Mouse (Mus musculus) gastrocnemius, postnatal 14 days (tissue): ENCODE measurements around the gene Uso1. TPM values are rescaled to one million over a fixed set of nuclear protein-coding genes. Genes with fewer than 3 reads are reported as not detected.
A peak's percentile ranks its signal among the peaks of the same experiment; 100 is the strongest.
"Not testable (repeated sequence)": the region's sequence is repeated elsewhere in the genome, so short reads cannot be mapped to it uniquely, and the experiment has no call there.

ENCODE experiments used
- DNase-seq: peaks from one replicate; pipeline ENCODE4 v3.0.0; 2021; ENCODE audit warnings: mixed read lengths
- intact Hi-C: fragments of 180-260 bp; cut with DNase I; formaldehyde crosslinking; loops from one replicate; pipeline ENCODE4 v1.15.1; 2025; ENCODE audit warnings: low total_unique reads
- total RNA-seq, 2 experiments: library from RNA; stranded (reverse); gene quantifications; 2 replicates each; pipeline ENCODE4 v1.2.3; 2021

Uso1 gene
- total RNA-seq, 2 experiments from 2014 or later, result 53.9 to 61.5 TPM

- DNase-seq, result no peak
- intact Hi-C loops, result no loop called here
Measured at GRCm38 (mm10) chr5:92154861-92155260, 17.1 kb downstream of the Uso1 start.

DNA sequence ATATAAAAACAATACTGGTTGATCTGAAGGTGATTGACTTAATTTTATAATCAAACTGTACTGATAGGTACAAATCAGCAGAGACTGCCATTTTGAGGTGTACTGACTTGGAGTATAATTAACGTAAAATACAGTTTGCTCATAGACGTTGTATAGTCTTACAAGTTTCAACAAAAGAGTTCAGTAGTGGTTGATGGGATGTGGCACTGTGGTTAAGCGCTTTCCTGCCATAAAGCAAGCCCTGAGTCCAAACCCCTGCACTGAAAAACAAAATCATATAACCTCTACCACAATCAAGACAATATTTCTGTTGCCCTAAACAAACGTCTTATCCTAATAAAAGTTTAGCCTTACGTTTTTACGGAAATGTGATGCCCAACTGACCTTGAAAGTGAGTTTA is 28.2 kb downstream of the Uso1 start:
- no peak for DNase-seq
- intact Hi-C loops, result no loop called here

- intact Hi-C loops, result no loop called here
Measured at GRCm38 (mm10) chr5:92183071-92183830, 45.5 kb downstream of the Uso1 start.

DNA sequence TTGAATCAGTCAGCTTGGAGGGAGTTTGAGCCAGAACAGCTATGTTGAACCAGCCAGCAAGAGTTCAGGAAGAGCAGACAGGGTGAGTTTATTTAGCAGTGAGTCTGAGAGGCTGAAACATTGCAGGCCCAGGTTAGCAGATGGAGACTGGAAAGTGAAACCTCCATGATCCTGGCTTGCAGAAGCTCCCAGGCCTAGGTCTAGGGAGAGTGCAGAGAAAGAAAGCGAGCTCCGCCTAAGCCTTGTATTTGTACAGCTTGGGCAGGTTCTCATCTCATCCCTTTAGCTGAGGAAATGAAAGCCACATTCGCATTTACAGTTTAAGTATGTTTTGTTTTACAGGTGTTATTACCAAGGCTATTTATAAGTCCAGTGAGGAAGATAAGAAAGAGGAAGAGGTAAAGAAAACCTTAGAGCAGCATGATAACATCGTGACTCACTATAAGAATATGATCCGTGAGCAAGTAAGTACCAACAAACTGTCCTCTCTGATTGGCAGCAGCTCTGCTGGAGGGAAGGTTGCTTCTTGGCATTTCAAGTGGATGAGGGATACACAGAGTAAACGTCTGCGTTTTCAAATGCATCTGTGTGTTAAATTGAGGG is 51.2 kb downstream of the Uso1 start:
- no peak for DNase-seq
- intact Hi-C loops, result no loop called here

More at GRCm38 (mm10) chr5:92183071-92183830, 45.5 kb downstream of the Uso1 start:
- no peak for DNase-seq

DNA sequence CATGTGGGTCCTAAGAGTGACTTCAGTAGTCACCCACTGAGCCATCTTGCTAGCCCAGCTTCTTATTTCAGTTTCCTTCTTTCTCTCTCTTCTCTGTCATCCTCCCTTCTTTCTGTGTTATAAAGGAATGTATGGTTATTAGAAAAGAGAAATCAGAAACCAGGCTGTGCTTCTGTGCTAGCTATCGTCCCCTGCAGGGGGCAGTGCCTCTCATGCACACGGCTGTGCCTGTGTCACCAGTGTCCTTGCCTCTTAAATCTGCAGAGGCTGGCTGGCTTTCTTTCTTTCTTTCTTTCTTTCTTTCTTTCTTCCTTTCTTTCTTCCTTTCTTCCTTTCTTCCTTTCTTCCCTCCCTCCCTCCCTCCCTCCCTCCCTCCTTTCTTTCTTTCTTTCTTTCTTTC is 58.0 kb downstream of the Uso1 start:
- DNase-seq, result peak; percentile 28
- intact Hi-C loops, result not testable (repeated sequence)

GRCm38 (mm10) chr5:92196895-92197811 is 59.4 kb downstream of the Uso1 start:
- intact Hi-C loops, result no loop called here
- no peak for DNase-seq

DNA sequence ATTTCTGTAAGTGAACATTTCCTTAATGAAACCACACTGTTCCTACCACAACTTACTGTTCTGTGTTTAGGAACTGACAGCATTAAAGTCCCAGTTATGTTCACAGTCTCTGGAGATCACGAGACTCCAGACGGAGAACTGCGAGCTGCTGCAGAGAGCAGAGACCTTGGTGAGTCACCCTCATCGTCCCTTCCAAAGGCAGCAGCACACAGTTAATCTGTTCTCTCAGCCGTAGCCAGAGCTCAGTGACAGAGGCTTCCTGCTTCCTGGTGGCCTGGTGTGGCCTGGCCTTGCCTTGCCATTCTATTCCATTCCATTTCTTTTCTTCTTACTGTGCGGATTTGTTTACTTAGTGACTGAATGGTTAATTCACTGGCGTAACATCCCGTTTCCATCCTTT is 60.5 kb downstream of the Uso1 start:
- no peak for DNase-seq
- intact Hi-C loops, result no loop called here

DNA sequence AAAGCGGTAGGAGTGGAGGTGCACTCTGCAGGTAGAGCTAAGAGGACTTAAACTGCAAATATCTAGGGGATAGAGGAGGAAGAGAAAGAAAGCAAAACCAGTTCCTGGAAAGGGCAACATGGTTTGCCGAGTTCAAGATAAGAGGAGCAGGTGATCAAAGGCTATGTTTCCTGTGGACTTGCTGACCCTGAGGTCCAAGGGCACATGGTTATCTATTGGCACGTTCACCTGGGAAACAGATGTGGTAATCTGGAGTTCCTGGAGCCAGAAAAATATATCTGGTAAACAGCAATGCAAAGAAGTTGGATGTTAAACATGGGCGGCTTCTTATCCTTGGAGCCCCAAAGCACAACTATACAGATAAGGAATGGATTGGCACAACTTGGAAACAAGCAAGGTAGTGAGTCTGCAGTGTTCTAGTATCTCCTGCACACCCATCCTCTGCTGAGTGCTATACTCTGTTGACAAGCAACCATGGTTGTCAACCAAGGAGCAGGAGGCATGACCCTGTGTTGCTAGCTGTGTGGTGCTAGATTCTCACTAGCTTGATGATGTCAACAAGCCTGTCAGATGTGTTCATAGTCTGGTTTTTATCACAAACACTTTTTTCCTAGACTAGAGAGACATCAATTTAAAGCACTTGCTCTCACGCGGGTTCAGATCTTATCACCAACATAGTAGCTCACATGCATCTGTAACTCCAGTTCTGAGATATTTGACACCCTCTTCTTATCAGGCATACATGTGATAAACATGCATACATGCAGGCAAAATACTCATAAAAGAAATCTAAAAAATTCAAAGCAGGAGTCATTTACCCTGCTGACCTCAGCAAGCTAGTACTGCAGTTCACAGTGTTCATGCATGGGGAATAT is 66.7 kb downstream of the Uso1 start:
- intact Hi-C loops, result no loop called here
- no peak for DNase-seq

DNA sequence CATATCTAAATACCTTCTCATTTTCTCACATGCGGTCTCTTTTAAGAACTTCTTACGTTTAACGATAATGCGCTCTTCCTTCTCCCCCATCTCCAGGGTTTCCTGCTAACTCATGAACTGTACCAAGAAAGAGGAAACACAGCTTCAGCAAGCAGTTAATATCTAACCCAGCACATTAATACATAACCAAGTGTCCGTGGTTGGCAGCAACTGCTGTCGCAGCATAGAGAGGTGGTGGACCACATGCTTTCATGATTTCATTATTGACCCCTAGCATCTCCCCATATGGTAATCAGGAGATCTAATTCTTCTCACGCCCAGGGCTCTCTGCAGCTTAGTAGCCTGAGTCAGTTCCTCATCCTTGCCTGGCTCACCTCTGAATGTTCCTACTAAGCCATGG is 67.4 kb downstream of the Uso1 start:
- intact Hi-C loops, result no loop called here

DNA sequence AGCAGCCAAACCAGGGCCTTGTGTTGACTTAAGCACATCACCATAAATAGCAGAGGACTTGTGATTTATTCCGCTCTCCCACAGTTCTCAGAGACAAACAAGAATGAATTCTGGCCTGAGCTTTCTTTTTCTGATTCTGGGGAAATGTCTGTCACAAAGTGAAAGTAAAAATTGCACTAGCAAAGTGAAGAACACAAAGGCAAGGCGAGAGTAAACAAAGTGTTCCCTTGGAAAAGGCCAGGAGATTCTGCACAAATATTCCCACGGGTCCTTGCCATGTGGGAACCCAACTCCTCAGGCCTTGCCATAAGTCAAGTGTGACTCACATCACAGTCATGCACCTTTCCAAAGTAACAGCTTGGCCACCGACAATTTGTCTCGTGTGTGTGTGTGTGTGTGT is 68.0 kb downstream of the Uso1 start:
- intact Hi-C loops, result no loop called here
- no peak for DNase-seq

More for the DNA sequence above, 67.4 kb downstream of the Uso1 start:
- no peak for DNase-seq

DNA sequence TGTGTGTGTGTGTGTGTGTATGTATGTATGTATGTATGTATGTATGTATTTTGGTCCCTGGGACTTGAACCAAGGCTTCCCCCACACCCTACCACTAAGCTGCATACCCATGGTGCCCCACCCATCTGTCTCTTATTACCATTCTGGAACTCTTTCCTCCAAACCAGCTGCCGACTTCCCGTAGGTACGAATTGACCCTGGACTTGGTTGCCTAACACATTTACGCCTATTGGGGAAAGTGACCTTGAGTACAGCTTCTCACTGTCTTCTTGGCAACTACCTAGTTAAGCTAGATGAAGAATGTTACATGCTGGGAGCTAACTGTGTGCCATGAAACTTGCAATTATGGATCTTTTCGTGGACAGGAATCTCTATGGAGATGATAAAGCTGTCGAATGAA is 68.4 kb downstream of the Uso1 start:
- no peak for DNase-seq
- intact Hi-C loops, result no loop called here

GRCm38 (mm10) chr5:92210205-92210604 is 72.5 kb downstream of the Uso1 start:
- no peak for DNase-seq
- intact Hi-C loops, result no loop called here

DNA sequence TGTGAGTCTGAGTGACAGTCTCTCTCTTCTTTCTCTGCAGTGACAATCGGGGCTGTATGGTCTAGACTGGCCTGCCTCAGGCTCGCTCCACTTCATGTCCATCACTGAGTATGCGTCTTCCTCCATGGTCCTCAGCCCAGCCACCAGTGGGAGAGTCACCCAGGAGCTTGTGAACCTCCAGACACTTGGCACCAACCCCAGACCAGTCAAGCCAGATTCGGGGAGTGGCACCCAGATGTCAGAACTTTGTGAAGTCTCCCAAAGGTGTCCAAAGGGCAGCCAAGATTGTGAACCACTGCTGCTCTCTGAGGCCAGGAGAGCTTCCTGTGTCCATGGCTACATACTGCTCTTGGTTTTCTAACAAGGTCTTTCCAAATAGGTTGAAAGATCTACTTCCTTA is 74.5 kb downstream of the Uso1 start:
- intact Hi-C loops, result no loop called here
- DNase-seq, result no peak

DNA sequence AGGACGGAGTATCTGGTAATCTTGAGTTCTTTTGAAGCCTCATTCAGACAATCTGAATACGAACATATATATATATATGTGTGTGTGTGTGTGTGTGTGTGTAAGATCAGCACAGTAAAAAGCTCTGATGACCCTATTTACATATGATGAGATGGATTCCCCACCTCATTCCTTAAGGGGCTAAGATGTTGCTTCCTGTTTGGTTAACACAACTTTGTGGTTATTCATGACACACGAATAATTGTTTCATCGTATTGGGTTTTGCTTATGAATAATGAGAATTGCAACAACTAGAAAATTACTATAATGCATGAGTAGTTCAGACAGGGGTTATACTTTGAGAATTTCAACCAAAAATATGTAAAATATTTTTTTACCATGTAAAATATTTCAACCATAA is 77.6 kb downstream of the Uso1 start, which contains the start of gene U90926:
Gene U90926, minus strand, starts transcription at position 101 of the 400 bp plus-strand sequence.
- DNase-seq, result no peak
- intact Hi-C loops, result no loop called here

GRCm38 (mm10) chr5:92218915-92219793 is 81.4 kb downstream of the Uso1 start:
- intact Hi-C loops, result no loop called here
- no peak for DNase-seq

DNA sequence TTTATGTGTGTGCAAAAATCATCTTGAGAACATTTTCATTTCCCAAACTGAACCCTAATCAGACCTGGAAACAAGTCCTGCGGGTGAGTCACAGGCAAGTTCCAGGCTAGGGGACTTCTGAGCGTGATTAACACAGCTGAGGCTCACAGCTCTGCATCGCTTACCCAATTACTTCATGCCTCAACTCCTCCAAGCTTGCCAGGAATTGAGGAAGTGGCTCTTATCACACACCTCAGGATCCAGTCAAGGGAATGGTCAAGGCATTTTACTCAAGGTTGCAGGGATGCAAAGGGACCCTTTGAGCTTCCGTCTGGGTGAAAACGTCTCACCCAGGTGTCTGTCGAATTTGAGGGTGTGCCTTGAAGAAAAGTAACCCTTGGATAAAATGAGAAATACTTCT is 82.1 kb downstream of the Uso1 start:
- intact Hi-C loops, result no loop called here
- no peak for DNase-seq

- DNase-seq, result no peak
- intact Hi-C loops, result no loop called here
Measured at GRCm38 (mm10) chr5:92220287-92220902, 82.7 kb downstream of the Uso1 start.

- peak; percentile 28 for DNase-seq
- intact Hi-C loops, result no loop called here
Measured at GRCm38 (mm10) chr5:92227782-92228181, 90.0 kb downstream of the Uso1 start.
